Mouse (Mus musculus) forebrain, embryonic 13.5 days (tissue): ENCODE data around the gene Hoxc11. TPM values are rescaled to one million over a fixed set of nuclear protein-coding genes. Genes with fewer than 3 reads are reported as not detected.

Source experiments
- ATAC-seq: fragments of 200-750 bp; cut with Nextera tagmentation; 2 replicates; pipeline ENCODE4 v1.8.0; 2017
- H3K27ac ChIP-seq: fragments of 300-500 bp; sonication (generic); 2 replicates; pipeline ENCODE4 v1.5.1; 2015; ENCODE audit warnings: inconsistent platforms, mild to moderate bottlenecking, moderate library complexity
- H3K27me3 ChIP-seq: fragments of 300-500 bp; sonication (generic); 2 replicates; pipeline ENCODE4 v1.6.1; 2015; ENCODE audit warnings: mild to moderate bottlenecking, inconsistent platforms
- H3K36me3 ChIP-seq: fragments of 300-500 bp; sonication (generic); 2 replicates; pipeline ENCODE4 v1.6.1; 2015; ENCODE audit warnings: mild to moderate bottlenecking, inconsistent platforms; ENCODE audit not compliant: poor library complexity, severe bottlenecking
- H3K4me1 ChIP-seq: fragments of 300-500 bp; sonication (generic); 2 replicates; pipeline ENCODE4 v1.6.1; 2015; ENCODE audit warnings: inconsistent platforms
- H3K4me2 ChIP-seq: fragments of 300-500 bp; sonication (generic); 2 replicates; pipeline ENCODE4 v1.6.1; 2015; ENCODE audit warnings: inconsistent platforms, mild to moderate bottlenecking, moderate library complexity
- H3K4me3 ChIP-seq: fragments of 300-500 bp; sonication (generic); 2 replicates; pipeline ENCODE4 v1.5.1; 2015; ENCODE audit warnings: mild to moderate bottlenecking, inconsistent platforms
- H3K9ac ChIP-seq: fragments of 300-500 bp; sonication (generic); 2 replicates; pipeline ENCODE4 v1.6.1; 2015; ENCODE audit warnings: mild to moderate bottlenecking, inconsistent platforms
- H3K9me3 ChIP-seq: fragments of 300-500 bp; sonication (generic); replicated peaks from 2 replicates; pipeline ENCODE4 v1.6.1; 2016; ENCODE audit warnings: inconsistent platforms
- WGBS: fragments of 180-500 bp; shearing (Covaris S2); methylation state at CpG from one replicate; pipeline ENCODE4 v1.1.7; 2015; 5-methylcytosine and 5-hydroxymethylcytosine counted together
- polyA plus RNA-seq: library from polyadenylated mRNA; unstranded; fragments of >200 nt; fragmentation: Nextera tagmentation; extraction: Ambion mirVana; gene quantifications from 2 replicates; pipeline ENCODE4 v1.2.1, GENCODE M21; 2015

The Hoxc11 gene
- polyA plus RNA-seq, 1 experiment from 2014 or later: not detected

- Histone ChIP-seq H3K4me1 (no peaks in the 10 kb centered on the region), H3K9ac (no peak within 1 kb of the TSS), H3K4me3 (peak within 1 kb of the TSS; percentile 21), H3K36me3 (no peaks in the 10 kb centered on the region), H3K27me3 (peaks cover 99% of the 10 kb centered on the region), H3K27ac (no peak within 1 kb of the TSS), H3K4me2 (peak within 1 kb of the TSS; percentile 43), H3K9me3 (no peaks in the 10 kb centered on the region)
- peak; percentile 50 for ATAC-seq
- under 1% methylated on average over 53 of the region's 88 CpGs for WGBS
Measured at GRCm38 (mm10) chr15:102921053-102922011, 32.9 kb upstream of the Hoxc11 start, which contains the start of gene Hoxc13. TSS of gene Hoxc13 (plus strand) at chr15:102921103.

GRCm38 (mm10) chr15:102922012-102922362 lies 32.2 kb upstream of the Hoxc11 start:
- no peaks in the 10 kb centered on the region for H3K36me3 ChIP-seq
- ATAC-seq: no peak
- H3K4me2 ChIP-seq: no peak overlapping the region
- no peak overlapping the region for H3K4me3 ChIP-seq
- H3K27me3 ChIP-seq: peaks cover 99% of the 10 kb centered on the region
- 0% methylated on average over 24 of the region's 24 CpGs for WGBS
- H3K9me3 ChIP-seq: no peaks in the 10 kb centered on the region
- H3K27ac ChIP-seq: no peak overlapping the region
- no peak overlapping the region for H3K9ac ChIP-seq
- H3K4me1 ChIP-seq: no peaks in the 10 kb centered on the region

GRCm38 (mm10) chr15:102922636-102923500 lies 31.4 kb upstream of the Hoxc11 start:
- Histone ChIP-seq H3K9me3 (no peaks in the 10 kb centered on the region), H3K4me2 (no peak overlapping the region), H3K4me1 (no peaks in the 10 kb centered on the region), H3K36me3 (no peaks in the 10 kb centered on the region), H3K27ac (no peak overlapping the region), H3K4me3 (no peak overlapping the region), H3K9ac (no peak overlapping the region), H3K27me3 (peaks cover 99% of the 10 kb centered on the region)
- no peak for ATAC-seq
- WGBS: 9% methylated on average over 6 of the region's 6 CpGs

GRCm38 (mm10) chr15:102927032-102927645 lies 27.1 kb upstream of the Hoxc11 start:
- under 1% methylated on average over 40 of the region's 40 CpGs for WGBS
- no peaks in the 10 kb centered on the region for H3K36me3 ChIP-seq
- H3K9me3 ChIP-seq: no peaks in the 10 kb centered on the region
- peaks cover 99% of the 10 kb centered on the region for H3K27me3 ChIP-seq
- H3K4me1 ChIP-seq: no peaks in the 10 kb centered on the region
- no peak overlapping the region for H3K27ac ChIP-seq
- no peak overlapping the region for H3K4me2 ChIP-seq
- no peak for ATAC-seq
- H3K4me3 ChIP-seq: no peak overlapping the region
- H3K9ac ChIP-seq: no peak overlapping the region

GRCm38 (mm10) chr15:102931706-102932358 lies 22.4 kb upstream of the Hoxc11 start:
- Histone ChIP-seq H3K36me3 (no peaks in the 10 kb centered on the region), H3K27ac (no peak overlapping the region), H3K9me3 (no peaks in the 10 kb centered on the region; the same call in 1 of the 2 replicates), H3K27me3 (peaks cover 100% of the 10 kb centered on the region), H3K9ac (no peak overlapping the region), H3K4me2 (no peak overlapping the region), H3K4me3 (no peak overlapping the region), H3K4me1 (no peaks in the 10 kb centered on the region)
- 1% methylated on average over 23 of the region's 23 CpGs for WGBS
- ATAC-seq: no peak

GRCm38 (mm10) chr15:102934438-102934837 lies 19.8 kb upstream of the Hoxc11 start:
- Histone ChIP-seq H3K27me3 (peaks cover 100% of the 10 kb centered on the region), H3K36me3 (no peaks in the 10 kb centered on the region), H3K4me1 (0 out of 2 replicates have a peak, but pooled peaks cover under 1% of the 10 kb centered on the region), H3K27ac (no peak overlapping the region), H3K9ac (no peak overlapping the region), H3K9me3 (no peaks in the 10 kb centered on the region; the same call in 1 of the 2 replicates), H3K4me3 (no peak overlapping the region), H3K4me2 (no peak overlapping the region)
- WGBS: under 1% methylated on average over 12 of the region's 12 CpGs
- ATAC-seq: no peak

- Histone ChIP-seq H3K36me3 (no peaks in the 10 kb centered on the region), H3K9me3 (no peaks in the 10 kb centered on the region; the same call in 1 of the 2 replicates), H3K9ac (no peak overlapping the region), H3K27ac (no peak overlapping the region), H3K4me3 (no peak overlapping the region), H3K4me1 (0 out of 2 replicates have a peak, but pooled peaks cover 5% of the 10 kb centered on the region), H3K27me3 (peaks cover 100% of the 10 kb centered on the region), H3K4me2 (no peak overlapping the region)
- under 1% methylated on average over 27 of the region's 27 CpGs for WGBS
- no peak for ATAC-seq
Measured at GRCm38 (mm10) chr15:102934897-102935296, 19.3 kb upstream of the Hoxc11 start.

GRCm38 (mm10) chr15:102936279-102936972 lies 17.8 kb upstream of the Hoxc11 start, which contains the start of gene Hoxc12:
TSS of gene Hoxc12 (plus strand) at chr15:102936757.
- Histone ChIP-seq H3K4me1 (0 out of 2 replicates have a peak, but pooled peaks cover 5% of the 10 kb centered on the region), H3K4me2 (no peak within 1 kb of the TSS), H3K9me3 (no peaks in the 10 kb centered on the region; the same call in 1 of the 2 replicates), H3K9ac (no peak within 1 kb of the TSS), H3K36me3 (no peaks in the 10 kb centered on the region), H3K4me3 (no peak within 1 kb of the TSS), H3K27me3 (peaks cover 100% of the 10 kb centered on the region), H3K27ac (no peak within 1 kb of the TSS)
- ATAC-seq: no peak
- 1% methylated on average over 31 of the region's 31 CpGs for WGBS

GRCm38 (mm10) chr15:102937036-102937666 lies 17.1 kb upstream of the Hoxc11 start:
- Histone ChIP-seq H3K4me3 (no peak overlapping the region), H3K9ac (no peak overlapping the region), H3K27me3 (peaks cover 100% of the 10 kb centered on the region), H3K4me1 (0 out of 2 replicates have a peak, but pooled peaks cover 5% of the 10 kb centered on the region), H3K27ac (no peak overlapping the region), H3K9me3 (no peaks in the 10 kb centered on the region; the same call in 1 of the 2 replicates), H3K36me3 (no peaks in the 10 kb centered on the region), H3K4me2 (no peak overlapping the region)
- WGBS: under 1% methylated on average over 50 of the region's 50 CpGs
- ATAC-seq: no peak

GRCm38 (mm10) chr15:102939256-102940155 lies 14.7 kb upstream of the Hoxc11 start:
- ATAC-seq: no peak
- no peak overlapping the region for H3K4me3 ChIP-seq
- no peaks in the 10 kb centered on the region for H3K36me3 ChIP-seq
- no peak overlapping the region for H3K27ac ChIP-seq
- H3K9me3 ChIP-seq: no peaks in the 10 kb centered on the region; the same call in 1 of the 2 replicates
- H3K4me2 ChIP-seq: no peak overlapping the region
- peaks cover 9% of the 10 kb centered on the region; the same call in 1 of the 2 replicates for H3K4me1 ChIP-seq
- H3K27me3 ChIP-seq: peaks cover 100% of the 10 kb centered on the region
- H3K9ac ChIP-seq: no peak overlapping the region
- under 1% methylated on average over 34 of the region's 34 CpGs for WGBS
